Mouse (Mus musculus): Measurements from ENCODE around the gene Clmp. TPM values are rescaled to one million over a fixed set of nuclear protein-coding genes. Genes with fewer than 3 reads are reported as not detected.

Clmp gene
- polyA plus RNA-seq, 1 experiment: 4.1 TPM

GRCm38 (mm10) chr9:40717182-40717874 lies 31.6 kb downstream of the Clmp start:
- no peaks in the 10 kb centered on the region for H3K4me1 ChIP-seq (ENCODE audit: control insufficient read depth, insufficient read depth, low read length)
- H3K27ac ChIP-seq (ENCODE audit: control insufficient read depth, insufficient read depth, low read depth, low read length, poor library complexity): no peak overlapping the region
- no peak for TF ChIP-seq CTCF (IDR thresholded peaks at IDR 0.05; ENCODE audit: control insufficient read depth, insufficient read depth, low read length)
- TF ChIP-seq POLR2A (IDR thresholded peaks at IDR 0.05; ENCODE audit: borderline replicate concordance, control insufficient read depth, low read depth, low read length): no peak
- H3K4me3 ChIP-seq (replicated peaks; ENCODE audit: control insufficient read depth, low read depth, low read length): no peak overlapping the region
- 62% methylated on average over 18 of the region's 18 CpGs for WGBS

- no peak overlapping the region for H3K4me3 ChIP-seq (replicated peaks; ENCODE audit: control insufficient read depth, low read depth, low read length)
- 25% methylated on average over 7 of the region's 7 CpGs for WGBS
- no peaks in the 10 kb centered on the region for H3K4me1 ChIP-seq (ENCODE audit: control insufficient read depth, insufficient read depth, low read length)
- no peak for TF ChIP-seq POLR2A (IDR thresholded peaks at IDR 0.05; ENCODE audit: borderline replicate concordance, control insufficient read depth, low read depth, low read length)
- no peak for TF ChIP-seq CTCF (IDR thresholded peaks at IDR 0.05; ENCODE audit: control insufficient read depth, insufficient read depth, low read length)
- H3K27ac ChIP-seq (ENCODE audit: control insufficient read depth, insufficient read depth, low read depth, low read length, poor library complexity): no peak overlapping the region
Observed at GRCm38 (mm10) chr9:40717875-40718185, 32.1 kb downstream of the Clmp start.

- Histone ChIP-seq H3K4me1 (ENCODE audit: control insufficient read depth, insufficient read depth, low read length) (no peaks in the 10 kb centered on the region), H3K27ac (ENCODE audit: control insufficient read depth, insufficient read depth, low read depth, low read length, poor library complexity) (no peak overlapping the region), H3K4me3 (replicated peaks; ENCODE audit: control insufficient read depth, low read depth, low read length) (no peak overlapping the region)
- no peak for TF ChIP-seq POLR2A (IDR thresholded peaks at IDR 0.05; ENCODE audit: borderline replicate concordance, control insufficient read depth, low read depth, low read length)
- TF ChIP-seq CTCF (IDR thresholded peaks at IDR 0.05; ENCODE audit: control insufficient read depth, insufficient read depth, low read length): no peak
- 77% methylated on average over 7 of the region's 7 CpGs for WGBS
Observed at GRCm38 (mm10) chr9:40720881-40721280, 35.1 kb downstream of the Clmp start.

- WGBS: 70% methylated on average over 2 of the region's 2 CpGs
- TF ChIP-seq CTCF (IDR thresholded peaks at IDR 0.05; ENCODE audit: control insufficient read depth, insufficient read depth, low read length) (no peak), POLR2A (IDR thresholded peaks at IDR 0.05; ENCODE audit: borderline replicate concordance, control insufficient read depth, low read depth, low read length) (no peak)
- Histone ChIP-seq H3K4me3 (replicated peaks; ENCODE audit: control insufficient read depth, low read depth, low read length) (no peak overlapping the region), H3K27ac (ENCODE audit: control insufficient read depth, insufficient read depth, low read depth, low read length, poor library complexity) (no peak overlapping the region), H3K4me1 (ENCODE audit: control insufficient read depth, insufficient read depth, low read length) (no peaks in the 10 kb centered on the region; the same call in 1 of the 2 replicates)
Observed at GRCm38 (mm10) chr9:40723311-40723772, 37.6 kb downstream of the Clmp start.

- no peak for TF ChIP-seq POLR2A (IDR thresholded peaks at IDR 0.05; ENCODE audit: borderline replicate concordance, control insufficient read depth, low read depth, low read length)
- no peak for TF ChIP-seq CTCF (IDR thresholded peaks at IDR 0.05; ENCODE audit: control insufficient read depth, insufficient read depth, low read length)
- Histone ChIP-seq H3K4me1 (ENCODE audit: control insufficient read depth, insufficient read depth, low read length) (no peaks in the 10 kb centered on the region; the same call in 1 of the 2 replicates), H3K27ac (ENCODE audit: control insufficient read depth, insufficient read depth, low read depth, low read length, poor library complexity) (no peak overlapping the region), H3K4me3 (replicated peaks; ENCODE audit: control insufficient read depth, low read depth, low read length) (no peak overlapping the region)
- WGBS: 54% methylated on average over 5 of the region's 5 CpGs
Observed at GRCm38 (mm10) chr9:40724978-40725377, 39.2 kb downstream of the Clmp start.

- H3K27ac ChIP-seq (ENCODE audit: control insufficient read depth, insufficient read depth, low read depth, low read length, poor library complexity): no peak overlapping the region
- TF ChIP-seq POLR2A (IDR thresholded peaks at IDR 0.05; ENCODE audit: borderline replicate concordance, control insufficient read depth, low read depth, low read length): no peak
- no peak for TF ChIP-seq CTCF (IDR thresholded peaks at IDR 0.05; ENCODE audit: control insufficient read depth, insufficient read depth, low read length)
- WGBS: 50% methylated on average over 4 of the region's 4 CpGs
- no peak overlapping the region for H3K4me3 ChIP-seq (replicated peaks; ENCODE audit: control insufficient read depth, low read depth, low read length)
- no peaks in the 10 kb centered on the region; the same call in 1 of the 2 replicates for H3K4me1 ChIP-seq (ENCODE audit: control insufficient read depth, insufficient read depth, low read length)
Observed at GRCm38 (mm10) chr9:40727140-40727823, 41.5 kb downstream of the Clmp start.

GRCm38 (mm10) chr9:40727824-40728495 lies 42.2 kb downstream of the Clmp start:
- TF ChIP-seq POLR2A (IDR thresholded peaks at IDR 0.05; ENCODE audit: borderline replicate concordance, control insufficient read depth, low read depth, low read length) (no peak), CTCF (IDR thresholded peaks at IDR 0.05; ENCODE audit: control insufficient read depth, insufficient read depth, low read length) (no peak)
- Histone ChIP-seq H3K4me1 (ENCODE audit: control insufficient read depth, insufficient read depth, low read length) (no peaks in the 10 kb centered on the region; the same call in 1 of the 2 replicates), H3K27ac (ENCODE audit: control insufficient read depth, insufficient read depth, low read depth, low read length, poor library complexity) (no peak overlapping the region), H3K4me3 (replicated peaks; ENCODE audit: control insufficient read depth, low read depth, low read length) (no peak overlapping the region)
- WGBS: 31% methylated on average over 7 of the region's 7 CpGs

- H3K27ac ChIP-seq (ENCODE audit: control insufficient read depth, insufficient read depth, low read depth, low read length, poor library complexity): no peak overlapping the region; the same call in 1 of the 2 replicates
- 75% methylated on average over 12 of the region's 12 CpGs for WGBS
Observed at GRCm38 (mm10) chr9:40730302-40730700, 44.5 kb downstream of the Clmp start.

More at GRCm38 (mm10) chr9:40730302-40730700, 44.5 kb downstream of the Clmp start:
- Histone ChIP-seq H3K4me1 (ENCODE audit: control insufficient read depth, insufficient read depth, low read length) (no peaks in the 10 kb centered on the region; the same call in 1 of the 2 replicates), H3K4me3 (replicated peaks; ENCODE audit: control insufficient read depth, low read depth, low read length) (no peak overlapping the region)
- TF ChIP-seq CTCF (IDR thresholded peaks at IDR 0.05; ENCODE audit: control insufficient read depth, insufficient read depth, low read length) (no peak), POLR2A (IDR thresholded peaks at IDR 0.05; ENCODE audit: borderline replicate concordance, control insufficient read depth, low read depth, low read length) (no peak)
